Mouse (Mus musculus): ENCODE measurements at regions not wholly inside any gene's neighbourhood (a gene's known extent, or its start where the extent isn't known, plus 50 kb on each side); places are given as distances from the start of the nearest gene placed in this dataset.

GRCm38 (mm10) chr1:61301041-61302030 lies 323.6 kb downstream of the Icos start:
- H3K36me3 ChIP-seq (replicated peaks), result no peaks in the 10 kb centered on the region
- H3K9ac ChIP-seq, result no peak overlapping the region
- H3K4me1 ChIP-seq (replicated peaks), result no peaks in the 10 kb centered on the region
- no peak overlapping the region for H3K4me2 ChIP-seq
- no peak overlapping the region for H3K4me3 ChIP-seq (replicated peaks)
- ATAC-seq (ENCODE audit: insufficient read depth), result no peak
- no peaks in the 10 kb centered on the region for H3K9me3 ChIP-seq (replicated peaks)
- WGBS (ENCODE audit: insufficient replicate concordance), result 59% methylated on average over 24 of the region's 24 CpGs
- no peak overlapping the region for H3K27ac ChIP-seq (replicated peaks)
- no peaks in the 10 kb centered on the region for H3K27me3 ChIP-seq

GRCm38 (mm10) chr1:61302570-61303071 lies 324.9 kb downstream of the Icos start:
- no peak for ATAC-seq (ENCODE audit: insufficient read depth)
- no peaks in the 10 kb centered on the region for H3K4me1 ChIP-seq (replicated peaks)
- 68% methylated on average over 8 of the region's 8 CpGs for WGBS (ENCODE audit: insufficient replicate concordance)
- H3K4me2 ChIP-seq, result no peak overlapping the region
- no peak overlapping the region for H3K9ac ChIP-seq
- H3K36me3 ChIP-seq (replicated peaks), result no peaks in the 10 kb centered on the region
- H3K4me3 ChIP-seq (replicated peaks), result no peak overlapping the region
- no peak overlapping the region for H3K27ac ChIP-seq (replicated peaks)
- no peaks in the 10 kb centered on the region for H3K27me3 ChIP-seq
- no peaks in the 10 kb centered on the region for H3K9me3 ChIP-seq (replicated peaks)

GRCm38 (mm10) chr1:61306296-61306695 lies 328.6 kb downstream of the Icos start:
- WGBS (ENCODE audit: insufficient replicate concordance), result 70% methylated on average over 8 of the region's 8 CpGs
- no peak for ATAC-seq (ENCODE audit: insufficient read depth)

GRCm38 (mm10) chr1:61309563-61309962 lies 329.1 kb upstream of the Pard3b start:
- no peak overlapping the region for H3K4me3 ChIP-seq (replicated peaks)
- H3K36me3 ChIP-seq (replicated peaks), result no peaks in the 10 kb centered on the region
- no peaks in the 10 kb centered on the region for H3K4me1 ChIP-seq (replicated peaks)
- no peaks in the 10 kb centered on the region for H3K27me3 ChIP-seq
- ATAC-seq (ENCODE audit: insufficient read depth), result no peak
- no peak overlapping the region for H3K4me2 ChIP-seq
- no peaks in the 10 kb centered on the region for H3K9me3 ChIP-seq (replicated peaks)
- H3K27ac ChIP-seq (replicated peaks), result no peak overlapping the region
- 36% methylated on average over 1 of the region's 1 CpGs for WGBS (ENCODE audit: insufficient replicate concordance)
- H3K9ac ChIP-seq, result no peak overlapping the region

More at GRCm38 (mm10) chr1:61306296-61306695, 328.6 kb downstream of the Icos start:
- Histone ChIP-seq H3K4me2 (no peak overlapping the region), H3K27me3 (no peaks in the 10 kb centered on the region), H3K36me3 (replicated peaks) (no peaks in the 10 kb centered on the region), H3K9ac (no peak overlapping the region), H3K4me1 (replicated peaks) (no peaks in the 10 kb centered on the region), H3K27ac (replicated peaks) (no peak overlapping the region), H3K4me3 (replicated peaks) (no peak overlapping the region), H3K9me3 (replicated peaks) (no peaks in the 10 kb centered on the region)

GRCm38 (mm10) chr1:61310063-61310760 lies 328.4 kb upstream of the Pard3b start:
- Histone ChIP-seq H3K36me3 (replicated peaks) (no peaks in the 10 kb centered on the region), H3K4me1 (replicated peaks) (no peaks in the 10 kb centered on the region), H3K27me3 (no peaks in the 10 kb centered on the region), H3K9me3 (replicated peaks) (no peaks in the 10 kb centered on the region), H3K9ac (no peak overlapping the region), H3K27ac (replicated peaks) (no peak overlapping the region), H3K4me3 (replicated peaks) (no peak overlapping the region), H3K4me2 (no peak overlapping the region)
- 76% methylated on average over 3 of the region's 3 CpGs for WGBS (ENCODE audit: insufficient replicate concordance)
- no peak for ATAC-seq (ENCODE audit: insufficient read depth)

GRCm38 (mm10) chr1:61310761-61311090 lies 327.9 kb upstream of the Pard3b start:
- no peaks in the 10 kb centered on the region for H3K36me3 ChIP-seq (replicated peaks)
- WGBS (ENCODE audit: insufficient replicate concordance), result 46% methylated on average over 2 of the region's 2 CpGs
- H3K9ac ChIP-seq, result no peak overlapping the region
- no peaks in the 10 kb centered on the region for H3K27me3 ChIP-seq
- H3K4me2 ChIP-seq, result no peak overlapping the region
- no peaks in the 10 kb centered on the region for H3K4me1 ChIP-seq (replicated peaks)
- no peak overlapping the region for H3K4me3 ChIP-seq (replicated peaks)
- H3K9me3 ChIP-seq (replicated peaks), result no peaks in the 10 kb centered on the region
- ATAC-seq (ENCODE audit: insufficient read depth), result no peak
- no peak overlapping the region for H3K27ac ChIP-seq (replicated peaks)

- no peak overlapping the region for H3K4me2 ChIP-seq
- no peaks in the 10 kb centered on the region for H3K27me3 ChIP-seq
- H3K4me1 ChIP-seq (replicated peaks), result no peaks in the 10 kb centered on the region
- no peak overlapping the region for H3K4me3 ChIP-seq (replicated peaks)
- no peaks in the 10 kb centered on the region for H3K36me3 ChIP-seq (replicated peaks)
- H3K9ac ChIP-seq, result no peak overlapping the region
- ATAC-seq (ENCODE audit: insufficient read depth), result no peak
- H3K9me3 ChIP-seq (replicated peaks), result no peaks in the 10 kb centered on the region
- H3K27ac ChIP-seq (replicated peaks), result no peak overlapping the region
- WGBS (ENCODE audit: insufficient replicate concordance), result 64% methylated on average over 4 of the region's 4 CpGs
Observed at GRCm38 (mm10) chr1:61313196-61313595, 325.4 kb upstream of the Pard3b start.

GRCm38 (mm10) chr1:61316261-61316660 lies 322.4 kb upstream of the Pard3b start:
- Histone ChIP-seq H3K4me1 (replicated peaks) (no peaks in the 10 kb centered on the region), H3K9ac (no peak overlapping the region), H3K4me2 (no peak overlapping the region), H3K27me3 (no peaks in the 10 kb centered on the region), H3K4me3 (replicated peaks) (no peak overlapping the region), H3K36me3 (replicated peaks) (no peaks in the 10 kb centered on the region), H3K27ac (replicated peaks) (no peak overlapping the region), H3K9me3 (replicated peaks) (no peaks in the 10 kb centered on the region)
- 67% methylated on average over 4 of the region's 4 CpGs for WGBS (ENCODE audit: insufficient replicate concordance)
- no peak for ATAC-seq (ENCODE audit: insufficient read depth)

GRCm38 (mm10) chr1:61316736-61317135 lies 321.9 kb upstream of the Pard3b start:
- H3K9me3 ChIP-seq (replicated peaks), result no peaks in the 10 kb centered on the region
- H3K4me1 ChIP-seq (replicated peaks), result no peaks in the 10 kb centered on the region
- H3K9ac ChIP-seq, result no peak overlapping the region
- no peak overlapping the region for H3K27ac ChIP-seq (replicated peaks)
- no peak overlapping the region for H3K4me2 ChIP-seq
- WGBS (ENCODE audit: insufficient replicate concordance), result 42% methylated on average over 2 of the region's 2 CpGs
- no peak overlapping the region for H3K4me3 ChIP-seq (replicated peaks)
- no peak for ATAC-seq (ENCODE audit: insufficient read depth)
- no peaks in the 10 kb centered on the region for H3K27me3 ChIP-seq
- H3K36me3 ChIP-seq (replicated peaks), result no peaks in the 10 kb centered on the region

GRCm38 (mm10) chr1:61318042-61318441 lies 320.6 kb upstream of the Pard3b start:
- no peaks in the 10 kb centered on the region for H3K27me3 ChIP-seq
- ATAC-seq (ENCODE audit: insufficient read depth), result no peak
- no peak overlapping the region for H3K27ac ChIP-seq (replicated peaks)
- H3K9ac ChIP-seq, result no peak overlapping the region
- no peaks in the 10 kb centered on the region for H3K9me3 ChIP-seq (replicated peaks)
- no peaks in the 10 kb centered on the region for H3K36me3 ChIP-seq (replicated peaks)
- no peaks in the 10 kb centered on the region for H3K4me1 ChIP-seq (replicated peaks)
- 29% methylated on average over 1 of the region's 1 CpGs for WGBS (ENCODE audit: insufficient replicate concordance)
- no peak overlapping the region for H3K4me2 ChIP-seq
- no peak overlapping the region for H3K4me3 ChIP-seq (replicated peaks)

GRCm38 (mm10) chr1:61321513-61322145 lies 317.0 kb upstream of the Pard3b start:
- H3K9ac ChIP-seq, result no peak overlapping the region
- H3K4me1 ChIP-seq (replicated peaks), result no peaks in the 10 kb centered on the region
- no peaks in the 10 kb centered on the region for H3K27me3 ChIP-seq
- no peaks in the 10 kb centered on the region for H3K9me3 ChIP-seq (replicated peaks)
- 56% methylated on average over 6 of the region's 6 CpGs for WGBS (ENCODE audit: insufficient replicate concordance)
- no peak overlapping the region for H3K27ac ChIP-seq (replicated peaks)
- H3K36me3 ChIP-seq (replicated peaks), result no peaks in the 10 kb centered on the region
- no peak for ATAC-seq (ENCODE audit: insufficient read depth)
- no peak overlapping the region for H3K4me2 ChIP-seq
- no peak overlapping the region for H3K4me3 ChIP-seq (replicated peaks)

Measured in liver, embryonic 15.5 days (tissue).